Mouse (Mus musculus): ENCODE data around the gene Tmem242.
"Not testable (repeated sequence)": the region's sequence is repeated elsewhere in the genome, so short reads cannot be mapped to it uniquely, and the experiment has no call there.

Gene Tmem242

GRCm38 (mm10) chr17:5440159-5440971 lies at the start of gene Tmem242:
Tmem242 (minus strand) TSS chr17:5440259.
- DNase-seq: peak; percentile 87 to 97

GRCm38 (mm10) chr17:5488156-5488555 lies 48.1 kb upstream of the Tmem242 start:
- no peak for DNase-seq

- DNase-seq: no peak
Observed at GRCm38 (mm10) chr17:5484663-5485062, 44.6 kb upstream of the Tmem242 start.

GRCm38 (mm10) chr17:5483456-5483855 lies 43.4 kb upstream of the Tmem242 start:
- DNase-seq: no peak

GRCm38 (mm10) chr17:5475960-5476725 lies 36.1 kb upstream of the Tmem242 start:
- DNase-seq: no peak

- no peak for DNase-seq
Observed at GRCm38 (mm10) chr17:5472268-5472667, 32.2 kb upstream of the Tmem242 start.

GRCm38 (mm10) chr17:5467177-5467576 lies 27.1 kb upstream of the Tmem242 start:
- DNase-seq: no peak

GRCm38 (mm10) chr17:5466736-5467135 lies 26.7 kb upstream of the Tmem242 start:
- no peak for DNase-seq

GRCm38 (mm10) chr17:5463912-5464311 lies 23.9 kb upstream of the Tmem242 start:
- no peak for DNase-seq

GRCm38 (mm10) chr17:5453657-5454056 lies 13.6 kb upstream of the Tmem242 start:
- DNase-seq: no peak

- DNase-seq: no peak
Observed at GRCm38 (mm10) chr17:5443751-5444150, 3.7 kb upstream of the Tmem242 start.

GRCm38 (mm10) chr17:5443260-5443659 lies 3.2 kb upstream of the Tmem242 start:
- DNase-seq: no peak

- DNase-seq: not testable (repeated sequence)
Observed at GRCm38 (mm10) chr17:5442403-5442802, 2.3 kb upstream of the Tmem242 start.

GRCm38 (mm10) chr17:5439831-5440158 lies 264 bp downstream of the Tmem242 start:
- DNase-seq: no peak

- no peak for DNase-seq
Observed at GRCm38 (mm10) chr17:5429772-5430133, 10.3 kb downstream of the Tmem242 start.

GRCm38 (mm10) chr17:5429090-5429771 lies 10.8 kb downstream of the Tmem242 start:
- peak; percentile 92 to 97 for DNase-seq

- no peak for DNase-seq
Observed at GRCm38 (mm10) chr17:5425204-5425603, 14.9 kb downstream of the Tmem242 start.

GRCm38 (mm10) chr17:5424156-5424555 lies 15.9 kb downstream of the Tmem242 start:
- peak; percentile 28 to 39 for DNase-seq

- DNase-seq: no peak
Observed at GRCm38 (mm10) chr17:5421835-5422234, 18.2 kb downstream of the Tmem242 start.

GRCm38 (mm10) chr17:5419771-5420518 lies 20.1 kb downstream of the Tmem242 start:
- DNase-seq: peak in 1 of 2 experiments; percentile 26

GRCm38 (mm10) chr17:5419056-5419455 lies 21.0 kb downstream of the Tmem242 start:
- DNase-seq: no peak

- no peak for DNase-seq
Observed at GRCm38 (mm10) chr17:5418545-5418944, 21.5 kb downstream of the Tmem242 start, which contains the start of gene Ldhal6b. Ldhal6b (minus strand) TSS chr17:5418767.

GRCm38 (mm10) chr17:5416518-5416917 lies 23.5 kb downstream of the Tmem242 start:
- no peak for DNase-seq

All from cerebellum, postnatal 36 days (tissue).